Mouse (Mus musculus) spleen, postnatal 0 days (tissue): ENCODE measurements around the gene Olfr1419. TPM values are rescaled to one million over a fixed set of nuclear protein-coding genes. Genes with fewer than 3 reads are reported as not detected.

Experiments
- polyA plus RNA-seq: library from polyadenylated mRNA; unstranded; fragments of >200 nt; fragmentation: Nextera tagmentation; extraction: Ambion mirVana; gene quantifications from 2 replicates; pipeline ENCODE4 v1.2.1, GENCODE M21; 2015

The Olfr1419 gene
- not detected in 2 replicates for polyA plus RNA-seq

GRCm38 (mm10) chr19:11875006-11875405 lies at the start of gene Olfr1419:
Gene Olfr1419 (minus strand): TSS chr19:11875106.

GRCm38 (mm10) chr19:11912037-11912532 lies 37.2 kb upstream of the Olfr1419 start, which contains the start of gene Patl1:
Gene Patl1 (plus strand): TSS chr19:11912399.

GRCm38 (mm10) chr19:11886265-11886664 lies 11.4 kb upstream of the Olfr1419 start, which contains the start of gene Olfr1420:
Gene Olfr1420 (plus strand): TSS chr19:11886565.

DNA sequence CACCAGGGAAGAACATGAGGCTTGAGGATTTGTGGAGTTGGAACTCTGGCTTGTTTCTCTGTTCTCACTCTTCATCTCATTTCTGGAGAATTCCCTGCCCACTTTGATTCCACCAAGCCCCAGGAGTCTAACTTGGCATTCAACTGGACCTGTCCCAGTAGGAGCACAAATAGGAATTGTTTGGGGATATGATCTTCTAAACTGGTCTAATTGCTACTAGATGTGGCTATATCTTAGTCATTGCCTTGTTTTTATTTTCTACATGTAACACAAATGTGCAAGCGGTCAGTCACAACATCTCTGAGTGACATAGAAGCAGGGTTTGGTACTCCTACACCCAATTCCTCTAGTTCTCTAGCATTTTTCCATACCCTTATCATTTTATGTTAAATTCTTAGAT lies 13.9 kb downstream of the Olfr1419 start, which contains the start of gene Olfr1418:
Gene Olfr1418, minus strand, starts transcription at position 101 of the 400 bp plus-strand sequence.

GRCm38 (mm10) chr19:11839119-11839518 lies 35.8 kb downstream of the Olfr1419 start, which contains the start of gene Olfr1417:
Gene Olfr1417 (minus strand): TSS chr19:11839219.

GRCm38 (mm10) chr19:11819143-11819700 lies 55.7 kb downstream of the Olfr1419 start, which contains the start of gene Stx3:
Gene Stx3 (minus strand): TSS chr19:11819403.

Other genes with a start within 250 kb of the Olfr1419 start
- 55.4 and 73.6 TPM in 2 replicates for gene Ms4a3, start 234.3 kb downstream of the Olfr1419 start, polyA plus RNA-seq
- 0.32 and 0.40 TPM in 2 replicates for gene Oosp2, start 214.5 kb downstream of the Olfr1419 start, polyA plus RNA-seq
- 0.35 TPM in 1 of 2 replicates, not detected in the other for gene Oosp1, start 184.0 kb downstream of the Olfr1419 start, polyA plus RNA-seq
- not detected in 2 replicates for gene Oosp3, start 178.1 kb downstream of the Olfr1419 start, polyA plus RNA-seq
- 0.13 TPM in 1 of 2 replicates, not detected in the other for gene Gif, start 127.6 kb downstream of the Olfr1419 start, polyA plus RNA-seq
- 39.4 and 45.3 TPM in 2 replicates for gene Mrpl16, start 104.7 kb downstream of the Olfr1419 start, polyA plus RNA-seq
- gene Stx3, start 55.7 kb downstream of the Olfr1419 start, polyA plus RNA-seq = 5.2 and 5.9 TPM in 2 replicates
- not detected in 2 replicates for gene Olfr1417, start 35.9 kb downstream of the Olfr1419 start, polyA plus RNA-seq
- not detected in 2 replicates for gene Olfr1418, start 14.0 kb downstream of the Olfr1419 start, polyA plus RNA-seq
- gene Olfr1420, start 11.5 kb upstream of the Olfr1419 start, polyA plus RNA-seq = 0.11 TPM in 1 of 2 replicates, not detected in the other
- 5.4 and 6.3 TPM in 2 replicates for gene Patl1, start 37.3 kb upstream of the Olfr1419 start, polyA plus RNA-seq
- gene Osbp, start 90.8 kb upstream of the Olfr1419 start, polyA plus RNA-seq = 4.3 and 4.9 TPM in 2 replicates
- not detected in 2 replicates for gene Olfr1423, start 166.2 kb upstream of the Olfr1419 start, polyA plus RNA-seq
- not detected in 2 replicates for gene Olfr1424, start 187.6 kb upstream of the Olfr1419 start, polyA plus RNA-seq
- gene Olfr1425, start 202.6 kb upstream of the Olfr1419 start, polyA plus RNA-seq = not detected in 2 replicates
- not detected in 2 replicates for gene Olfr1426, start 216.9 kb upstream of the Olfr1419 start, polyA plus RNA-seq
- not detected in 2 replicates for gene Olfr1427, start 228.2 kb upstream of the Olfr1419 start, polyA plus RNA-seq
- gene Olfr1428, start 240.8 kb upstream of the Olfr1419 start, polyA plus RNA-seq = not detected in 2 replicates
- gene Olfr76, start 248.1 kb upstream of the Olfr1419 start, polyA plus RNA-seq = not detected in 2 replicates